Mouse (Mus musculus): ENCODE measurements at regions not wholly inside any gene's neighbourhood (a gene's known extent, or its start where the extent isn't known, plus 50 kb on each side); places are given as distances from the start of the nearest gene placed in this dataset.

- no peak for DNase-seq (ENCODE audit: low spot score in 2 of 2)
Measured at GRCm38 (mm10) chr13:26594313-26594712, 175.7 kb downstream of the Hdgfl1 start.

DNA sequence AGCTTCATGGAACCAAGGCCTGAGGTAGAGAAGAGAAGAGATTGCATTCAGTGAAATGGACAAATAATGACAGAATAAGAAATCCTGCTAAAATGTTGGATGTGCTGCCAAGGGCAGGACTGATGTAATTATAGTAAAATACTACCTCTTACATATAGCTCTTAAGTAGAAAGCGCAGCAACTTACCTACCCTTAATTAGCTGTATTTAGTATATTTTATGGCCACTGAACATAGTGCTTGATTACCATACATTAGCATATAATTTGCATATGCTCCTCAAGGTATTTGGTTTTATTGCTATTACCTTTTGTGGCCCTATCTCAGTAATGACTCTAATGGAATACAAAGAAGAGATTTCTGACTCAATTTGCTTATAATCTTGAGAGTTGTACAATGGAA lies 176.2 kb downstream of the Hdgfl1 start:
- DNase-seq (ENCODE audit: low spot score in 2 of 2): no peak

DNA sequence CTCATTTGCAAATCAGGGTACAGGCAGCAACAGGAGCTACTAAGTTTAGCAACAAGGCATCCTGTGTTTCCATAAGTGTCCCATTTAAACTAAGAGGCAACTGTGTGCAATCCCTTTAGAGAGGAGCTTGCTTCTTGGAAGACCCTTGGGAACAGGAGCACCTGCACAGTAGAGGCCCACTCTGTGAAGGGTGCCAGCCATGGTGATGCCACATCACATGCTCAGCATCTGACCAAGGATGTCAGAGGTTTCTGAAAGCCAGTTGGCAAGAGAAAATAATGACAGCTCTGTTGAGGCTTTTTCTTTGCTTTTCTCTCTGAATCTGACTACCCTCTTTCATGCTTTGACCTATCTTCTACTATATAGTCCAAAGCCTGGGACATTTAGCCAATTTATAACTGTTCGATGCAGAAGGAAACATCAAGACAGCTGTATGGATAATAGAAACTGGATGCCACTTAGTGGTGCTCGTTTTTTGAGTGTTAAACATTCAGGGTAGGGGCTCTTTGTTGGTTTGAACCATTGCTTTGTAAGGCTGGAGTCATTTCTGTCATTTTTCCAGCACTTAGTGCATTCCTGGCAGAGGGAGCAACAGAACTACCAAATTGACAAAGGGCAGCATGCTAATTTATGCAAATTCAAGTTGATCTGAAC lies 193.9 kb downstream of the Hdgfl1 start:
- DNase-seq (ENCODE audit: low spot score in 2 of 2): no peak

GRCm38 (mm10) chr13:26569422-26569821 lies 200.5 kb downstream of the Hdgfl1 start:
- DNase-seq (ENCODE audit: low spot score in 2 of 2): no peak

GRCm38 (mm10) chr13:26564941-26565862 lies 204.8 kb downstream of the Hdgfl1 start:
- DNase-seq (ENCODE audit: low spot score in 2 of 2): no peak

GRCm38 (mm10) chr13:26558366-26558765 lies 211.6 kb downstream of the Hdgfl1 start:
- no peak for DNase-seq (ENCODE audit: low spot score in 2 of 2)

- no peak for DNase-seq (ENCODE audit: low spot score in 2 of 2)
Measured at GRCm38 (mm10) chr13:26554266-26554665, 215.7 kb downstream of the Hdgfl1 start.

- DNase-seq (ENCODE audit: low spot score in 2 of 2): no peak
Measured at GRCm38 (mm10) chr13:26552122-26552521, 217.8 kb downstream of the Hdgfl1 start.

DNA sequence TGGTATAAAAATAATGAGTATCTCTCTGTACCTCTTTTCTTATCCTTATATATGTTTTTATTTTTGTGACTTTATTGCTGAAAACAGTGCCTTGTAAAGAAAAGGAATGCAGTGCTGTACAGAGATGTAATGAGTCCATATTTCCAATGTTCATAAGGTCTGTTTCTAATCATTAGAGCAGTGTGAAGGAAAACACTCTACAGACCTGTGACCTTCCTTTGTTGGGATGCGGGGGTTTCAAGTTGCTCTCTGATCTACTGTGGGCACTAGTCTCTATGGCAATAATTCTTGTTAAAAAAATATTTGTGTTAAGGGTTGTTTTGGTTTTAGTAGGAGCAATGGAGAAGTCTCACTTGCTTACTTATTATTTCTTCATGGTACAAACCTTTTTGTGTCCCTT lies 231.0 kb downstream of the Hdgfl1 start:
- no peak for DNase-seq (ENCODE audit: low spot score in 2 of 2)

DNA sequence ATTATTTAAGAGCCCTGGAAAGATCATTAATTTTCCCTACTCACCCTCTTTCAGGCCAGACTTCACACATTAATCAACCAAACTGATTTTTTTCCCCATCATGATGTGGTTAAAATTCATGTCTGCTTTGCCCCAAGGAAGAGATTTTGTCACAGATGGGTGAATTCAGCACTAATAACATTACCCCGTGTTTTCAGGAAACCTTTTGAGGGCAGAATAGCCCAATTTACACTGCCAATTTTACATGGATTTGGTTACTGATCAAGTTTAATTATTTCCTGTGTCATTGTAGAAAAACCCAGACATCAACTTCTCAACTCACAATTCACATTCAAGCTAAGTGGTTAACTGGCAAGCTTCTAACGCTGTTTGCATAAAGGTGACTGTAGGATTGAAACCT lies 233.4 kb downstream of the Hdgfl1 start:
- DNase-seq (ENCODE audit: low spot score in 2 of 2): no peak

DNA sequence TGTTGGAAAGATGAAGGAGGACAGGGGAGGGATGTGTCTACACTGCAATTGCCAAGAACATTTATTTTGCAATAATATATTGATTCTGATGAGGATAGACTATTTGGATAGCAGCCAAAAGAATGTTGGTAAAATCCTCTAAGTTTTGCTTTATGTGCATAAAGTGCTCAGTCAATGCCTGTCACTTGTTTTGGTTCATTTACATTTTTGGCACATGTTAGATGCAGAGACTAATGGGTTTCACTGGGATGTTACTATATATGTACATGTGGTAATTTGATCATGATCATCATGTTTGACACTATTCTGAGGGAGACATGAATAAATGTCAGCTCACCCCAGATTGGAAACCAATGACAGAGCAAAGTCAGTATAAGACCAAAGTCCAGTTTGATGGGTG lies 237.2 kb downstream of the Hdgfl1 start:
- no peak for DNase-seq (ENCODE audit: low spot score in 2 of 2)

- DNase-seq (ENCODE audit: low spot score in 2 of 2): no peak
Measured at GRCm38 (mm10) chr13:26519054-26519453, 250.9 kb downstream of the Hdgfl1 start.

DNA sequence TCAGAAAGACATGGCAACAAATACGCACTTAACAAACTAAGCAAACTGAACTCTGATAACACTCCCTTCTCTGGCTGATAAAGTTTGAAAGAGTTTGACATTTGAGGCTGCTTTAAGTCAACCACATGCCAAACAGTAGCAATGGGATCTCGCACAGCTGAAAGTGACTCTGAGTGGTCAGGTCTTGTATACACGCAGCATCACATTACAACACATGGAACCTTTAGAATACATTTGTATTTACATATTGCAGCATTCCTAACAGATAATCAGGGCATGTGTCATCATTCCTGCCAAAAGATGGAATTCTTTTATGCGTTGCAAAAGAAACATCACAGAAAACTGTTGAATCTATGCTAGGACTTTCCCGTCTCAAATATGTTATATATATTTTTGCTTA lies 251.5 kb downstream of the Hdgfl1 start:
- DNase-seq (ENCODE audit: low spot score in 2 of 2): no peak

DNA sequence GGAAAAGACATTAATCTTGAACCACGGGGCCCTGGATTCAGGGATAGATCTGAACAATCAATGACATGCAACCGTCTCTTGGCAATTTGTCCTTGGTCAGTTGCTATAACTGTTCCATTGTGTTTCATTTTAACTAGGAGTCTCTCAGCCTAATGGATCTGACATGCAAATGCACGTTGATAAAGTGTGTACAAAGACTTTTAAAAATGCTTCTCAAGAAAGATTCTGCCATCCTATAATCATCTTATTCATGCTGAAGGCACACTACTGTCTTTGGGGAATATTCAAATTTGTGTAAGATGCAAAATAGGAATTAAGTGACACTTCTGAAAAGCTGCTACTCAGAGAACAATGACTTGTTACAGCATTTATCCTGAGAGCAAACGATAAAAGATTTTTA lies 252.3 kb downstream of the Hdgfl1 start:
- DNase-seq (ENCODE audit: low spot score in 2 of 2): no peak

DNA sequence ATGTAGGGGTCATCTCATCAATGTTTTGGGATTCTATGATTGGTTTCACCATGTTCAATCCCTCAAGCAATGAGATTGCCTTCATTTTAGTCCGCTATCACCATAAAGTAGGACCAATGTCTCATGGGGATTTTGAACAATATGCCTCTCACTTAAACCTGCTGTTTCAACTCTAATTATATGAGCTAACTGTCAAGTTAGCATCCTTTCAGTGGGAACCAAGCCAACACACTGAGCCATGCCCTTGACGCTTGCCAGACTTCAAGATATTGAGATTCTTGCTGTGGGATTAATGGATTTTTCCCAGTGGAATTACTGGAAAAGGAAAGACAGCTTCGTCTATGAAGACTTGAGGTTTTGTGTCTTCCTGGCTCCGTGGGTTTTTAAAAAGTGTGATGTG lies 259.5 kb downstream of the Hdgfl1 start:
- DNase-seq (ENCODE audit: low spot score in 2 of 2): no peak

GRCm38 (mm10) chr13:26509841-26510240 lies 260.1 kb downstream of the Hdgfl1 start:
- DNase-seq (ENCODE audit: low spot score in 2 of 2): no peak

DNA sequence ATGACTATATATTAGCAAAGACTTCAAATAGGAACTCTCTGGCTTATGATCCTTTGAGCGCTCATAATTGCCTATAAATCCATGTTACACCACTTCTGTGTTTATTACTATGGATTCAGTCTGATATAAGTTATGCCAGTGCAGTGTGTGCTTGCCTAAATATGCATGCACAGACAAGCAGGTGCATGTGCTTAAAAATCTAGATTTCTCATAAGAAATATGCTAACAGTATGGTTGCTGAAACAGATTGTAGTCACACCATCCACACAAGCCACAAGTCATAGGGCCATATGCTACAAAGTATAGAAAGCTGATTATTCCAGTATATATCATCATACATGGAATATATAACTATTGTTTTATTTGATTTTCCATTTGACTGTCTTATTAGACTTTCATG lies 266.2 kb downstream of the Hdgfl1 start:
- no peak for DNase-seq (ENCODE audit: low spot score in 2 of 2)

GRCm38 (mm10) chr13:26497086-26497485 lies 272.9 kb downstream of the Hdgfl1 start:
- no peak for DNase-seq (ENCODE audit: low spot score in 2 of 2)

GRCm38 (mm10) chr13:26495871-26496270 lies 274.1 kb downstream of the Hdgfl1 start:
- no peak for DNase-seq (ENCODE audit: low spot score in 2 of 2)

DNA sequence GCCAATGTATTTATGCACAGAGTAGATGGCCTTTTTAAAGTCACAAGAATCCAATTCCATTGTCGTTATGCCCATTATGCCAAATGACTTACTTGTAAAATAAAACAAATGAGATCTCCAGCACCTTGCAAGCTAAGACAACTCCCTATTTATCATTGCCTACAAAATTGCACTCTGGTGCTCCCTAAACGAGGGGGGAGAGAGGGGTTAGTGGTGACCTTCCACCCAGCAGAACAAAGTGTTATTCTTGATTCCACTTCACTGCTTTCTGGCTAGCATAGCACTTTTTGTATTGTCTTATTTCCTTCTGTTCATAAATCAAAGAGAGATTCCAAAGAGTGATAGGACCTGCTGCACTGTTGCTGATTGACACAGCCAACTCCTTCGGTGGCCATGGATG lies 300.6 kb downstream of the Hdgfl1 start:
- no peak for DNase-seq (ENCODE audit: low spot score in 2 of 2)

DNA sequence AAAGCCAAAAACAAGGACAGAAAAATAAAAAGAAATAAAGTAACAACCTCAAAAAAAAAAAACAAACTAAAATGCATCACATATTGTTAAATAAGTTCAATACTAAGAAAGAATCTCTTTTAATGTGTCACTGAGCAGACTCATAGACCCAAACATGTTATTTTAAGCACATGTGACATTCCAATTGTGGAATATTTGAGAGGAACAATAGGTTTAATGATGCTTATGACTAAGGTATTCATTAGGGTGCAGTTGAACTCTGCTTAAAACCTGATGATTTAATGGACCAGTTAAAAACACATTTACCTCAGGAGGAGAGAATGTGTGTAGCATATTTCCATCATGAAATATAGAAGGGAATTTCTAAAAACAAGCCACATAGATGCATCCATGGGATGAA lies 302.4 kb downstream of the Hdgfl1 start:
- no peak for DNase-seq (ENCODE audit: low spot score in 2 of 2)

DNA sequence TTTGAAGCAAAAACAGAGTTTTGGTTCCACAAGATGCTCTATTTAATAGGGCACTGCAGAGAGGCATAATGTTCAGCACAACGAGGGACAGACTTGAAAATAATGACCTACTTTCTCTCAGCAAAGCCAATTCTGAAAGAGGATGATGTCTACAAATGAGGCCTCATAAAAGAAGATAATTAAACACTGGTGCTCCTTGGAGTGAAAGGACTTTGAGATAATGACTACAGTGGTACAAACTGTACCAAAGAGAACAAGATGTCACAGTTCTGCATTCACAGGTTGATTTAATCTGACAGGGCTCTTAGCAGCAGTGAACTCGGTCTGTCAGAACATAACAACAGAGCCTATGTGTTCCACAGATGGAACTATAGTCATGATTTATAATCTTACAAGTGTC lies 305.4 kb downstream of the Hdgfl1 start:
- DNase-seq (ENCODE audit: low spot score in 2 of 2): no peak

GRCm38 (mm10) chr13:26464096-26464495 lies 305.9 kb downstream of the Hdgfl1 start:
- no peak for DNase-seq (ENCODE audit: low spot score in 2 of 2)

Measured in adrenal gland, postnatal 4 days (tissue).